Mouse (Mus musculus) testis, adult 2 months (tissue): ENCODE measurements around the gene Gm3646.

Experiments used
- CTCF ChIP-seq: fragments of 200-500 bp; IDR thresholded peaks from 2 replicates; pipeline ENCODE4 v1.5.1; 2012; ENCODE audit warnings: low read depth, mild to moderate bottlenecking, inconsistent platforms, low read length, moderate library complexity; ENCODE audit not compliant: control insufficient read depth, insufficient read depth, insufficient replicate concordance
- POLR2A ChIP-seq: fragments of 200-500 bp; IDR thresholded peaks from 2 replicates; pipeline ENCODE4 v1.6.1; 2012; ENCODE audit warnings: low read depth, mild to moderate bottlenecking, inconsistent platforms, low read length, moderate library complexity; ENCODE audit not compliant: control insufficient read depth

DNA sequence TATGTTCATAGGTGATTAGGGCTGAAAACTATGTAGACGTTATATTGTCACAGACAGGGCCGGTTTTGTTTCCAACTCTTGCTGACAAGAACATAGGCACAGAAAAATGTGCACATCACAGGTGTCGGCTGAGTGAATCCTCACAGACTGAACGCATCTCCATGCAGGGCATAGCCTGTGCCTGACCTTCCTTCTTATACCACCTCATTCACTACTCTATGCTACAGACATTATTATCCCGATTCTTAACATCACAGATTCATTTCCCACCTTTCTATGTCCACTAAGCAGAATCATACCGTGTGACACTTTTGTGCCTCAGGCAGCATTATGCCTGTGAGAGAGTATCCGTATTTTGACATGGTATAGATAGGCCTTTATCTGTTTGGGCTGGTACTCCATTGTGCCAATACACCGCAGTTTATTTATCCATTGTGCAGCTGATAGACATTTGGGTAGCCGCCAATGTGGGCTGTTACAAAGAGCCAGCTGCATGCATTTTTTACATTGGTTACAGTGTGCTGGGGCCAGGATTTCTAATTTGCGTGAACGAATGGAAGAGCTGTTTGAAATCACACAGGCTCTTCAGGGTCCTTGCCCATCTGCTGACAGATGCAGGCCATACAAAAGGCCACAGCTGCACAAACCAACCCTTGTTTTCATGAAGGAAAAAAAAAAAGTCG, 33.5 kb upstream of the Gm3646 start:
- TF ChIP-seq CTCF = no peak
- no peak for TF ChIP-seq POLR2A
